Mouse (Mus musculus) skeletal muscle tissue, postnatal 0 days (tissue): ENCODE results near the gene Dnlz. TPM values are rescaled to one million over a fixed set of nuclear protein-coding genes. Genes with fewer than 3 reads are reported as not detected.

Experiments
- polyA plus RNA-seq: library from polyadenylated mRNA; unstranded; fragments of >200 nt; fragmentation: Nextera tagmentation; extraction: Ambion mirVana; gene quantifications from 2 replicates; pipeline ENCODE4 v1.2.1, GENCODE M21; 2015

The Dnlz gene
- 19.7 and 21.2 TPM in 2 replicates for polyA plus RNA-seq

GRCm38 (mm10) chr2:26351358-26352290 lies at the start of gene Dnlz:
Gene Dnlz (minus strand): TSS chr2:26352110.

GRCm38 (mm10) chr2:26389154-26389690 lies 37.3 kb upstream of the Dnlz start, which contains the start of the genes Entr1 and Pmpca:
Gene Entr1 (minus strand): TSS chr2:26389316.
Gene Pmpca (plus strand): TSS chr2:26389339.

GRCm38 (mm10) chr2:26380131-26380771 lies 28.3 kb upstream of the Dnlz start, which contains the start of gene Snapc4:
Gene Snapc4 (minus strand): TSS chr2:26380653.

GRCm38 (mm10) chr2:26360772-26361171 lies 8.9 kb upstream of the Dnlz start, which contains the start of gene Card9:
Gene Card9 (minus strand): TSS chr2:26360918.

GRCm38 (mm10) chr2:26315072-26315924 lies 36.6 kb downstream of the Dnlz start, which contains the start of gene Gpsm1:
Gene Gpsm1 (plus strand): TSS chr2:26315515.

Other genes starting within 250 kb of the Dnlz start
- gene Nacc2, start 228.9 kb downstream of the Dnlz start, polyA plus RNA-seq, result 3.4 and 6.3 TPM in 2 replicates
- not detected in 2 replicates for gene Lhx3, start 143.8 kb downstream of the Dnlz start, polyA plus RNA-seq
- 7.3 and 8.4 TPM in 2 replicates for gene Qsox2, start 114.6 kb downstream of the Dnlz start, polyA plus RNA-seq
- gene Ccdc187, start 57.6 kb downstream of the Dnlz start, polyA plus RNA-seq, result not detected in 2 replicates
- 17.2 and 18.8 TPM in 2 replicates for gene Gpsm1, start 36.6 kb downstream of the Dnlz start, polyA plus RNA-seq
- gene Card9, start 8.8 kb upstream of the Dnlz start, polyA plus RNA-seq, result 0.59 and 0.94 TPM in 2 replicates
- gene Snapc4, start 28.5 kb upstream of the Dnlz start, polyA plus RNA-seq, result 7.9 and 11.8 TPM in 2 replicates
- 36.1 and 43.0 TPM in 2 replicates for gene Entr1, start 37.2 kb upstream of the Dnlz start, polyA plus RNA-seq
- 92.2 and 94.2 TPM in 2 replicates for gene Pmpca, start 37.2 kb upstream of the Dnlz start, polyA plus RNA-seq
- 8.2 and 8.8 TPM in 2 replicates for gene Inpp5e, start 57.1 kb upstream of the Dnlz start, polyA plus RNA-seq
- gene Sec16a, start 93.1 kb upstream of the Dnlz start, polyA plus RNA-seq, result 7.7 and 8.2 TPM in 2 replicates
- 7.0 and 7.3 TPM in 2 replicates for gene Notch1, start 164.6 kb upstream of the Dnlz start, polyA plus RNA-seq
- 109 and 112 TPM in 2 replicates for gene Egfl7, start 227.9 kb upstream of the Dnlz start, polyA plus RNA-seq
- gene Gm20532, start 234.5 kb upstream of the Dnlz start, polyA plus RNA-seq, result not detected in 2 replicates